Mouse (Mus musculus): ENCODE data around the gene Limch1. TPM values are rescaled to one million over a fixed set of nuclear protein-coding genes. Genes with fewer than 3 reads are reported as not detected.

The Limch1 gene
- polyA plus RNA-seq, 1 experiment from 2014 or later: 37.5 TPM

- H3K27ac ChIP-seq (ENCODE audit: low read length): no peak overlapping the region
- H3K4me1 ChIP-seq (ENCODE audit: insufficient read depth, low read length): peaks cover 36% of the 10 kb centered on the region
- ATAC-seq (ENCODE audit: low FRiP score, low TSS enrichment): no peak
- no peaks in the 10 kb centered on the region for H3K27me3 ChIP-seq (ENCODE audit: insufficient read depth, low read length)
- 36% methylated on average over 11 of the region's 11 CpGs for WGBS
- H3K9ac ChIP-seq (replicated peaks; ENCODE audit: low read length): no peak overlapping the region
- H3K4me2 ChIP-seq (replicated peaks; ENCODE audit: low read depth, low read length): peak overlapping the region; percentile 13; the same call in 1 of the 2 replicates
- H3K9me3 ChIP-seq (ENCODE audit: low read length): no peaks in the 10 kb centered on the region
- no peak overlapping the region for H3K4me3 ChIP-seq (ENCODE audit: low read length)
- no peaks in the 10 kb centered on the region for H3K36me3 ChIP-seq (ENCODE audit: insufficient read depth, low read length)
Observed at GRCm38 (mm10) chr5:66918316-66919305, 173.0 kb downstream of the Limch1 start.

- Histone ChIP-seq H3K4me2 (replicated peaks; ENCODE audit: low read depth, low read length) (no peak overlapping the region), H3K9me3 (ENCODE audit: low read length) (no peaks in the 10 kb centered on the region), H3K4me1 (ENCODE audit: insufficient read depth, low read length) (peaks cover 14% of the 10 kb centered on the region), H3K27ac (ENCODE audit: low read length) (no peak overlapping the region), H3K4me3 (ENCODE audit: low read length) (no peak overlapping the region), H3K36me3 (ENCODE audit: insufficient read depth, low read length) (no peaks in the 10 kb centered on the region), H3K9ac (replicated peaks; ENCODE audit: low read length) (no peak overlapping the region), H3K27me3 (ENCODE audit: insufficient read depth, low read length) (no peaks in the 10 kb centered on the region)
- ATAC-seq (ENCODE audit: low FRiP score, low TSS enrichment): no peak
- WGBS: 64% methylated on average over 5 of the region's 5 CpGs
Observed at GRCm38 (mm10) chr5:66922582-66922981, 177.0 kb downstream of the Limch1 start.

GRCm38 (mm10) chr5:66929291-66929690 lies 183.7 kb downstream of the Limch1 start:
- no peak for ATAC-seq (ENCODE audit: low FRiP score, low TSS enrichment)
- no peak overlapping the region for H3K9ac ChIP-seq (replicated peaks; ENCODE audit: low read length)
- H3K27ac ChIP-seq (ENCODE audit: low read length): no peak overlapping the region
- 41% methylated on average over 6 of the region's 6 CpGs for WGBS
- H3K4me3 ChIP-seq (ENCODE audit: low read length): no peak overlapping the region
- no peaks in the 10 kb centered on the region for H3K36me3 ChIP-seq (ENCODE audit: insufficient read depth, low read length)
- no peak overlapping the region for H3K4me2 ChIP-seq (replicated peaks; ENCODE audit: low read depth, low read length)
- H3K27me3 ChIP-seq (ENCODE audit: insufficient read depth, low read length): no peaks in the 10 kb centered on the region
- peaks cover 20% of the 10 kb centered on the region for H3K4me1 ChIP-seq (ENCODE audit: insufficient read depth, low read length)
- H3K9me3 ChIP-seq (ENCODE audit: low read length): no peaks in the 10 kb centered on the region

- peaks cover 22% of the 10 kb centered on the region for H3K4me1 ChIP-seq (ENCODE audit: insufficient read depth, low read length)
- H3K27me3 ChIP-seq (ENCODE audit: insufficient read depth, low read length): no peaks in the 10 kb centered on the region
- H3K4me2 ChIP-seq (replicated peaks; ENCODE audit: low read depth, low read length): no peak overlapping the region
- ATAC-seq (ENCODE audit: low FRiP score, low TSS enrichment): peak; percentile 42; the same call in 1 of the 2 replicates
- H3K9ac ChIP-seq (replicated peaks; ENCODE audit: low read length): no peak overlapping the region
- no peaks in the 10 kb centered on the region for H3K9me3 ChIP-seq (ENCODE audit: low read length)
- no peaks in the 10 kb centered on the region for H3K36me3 ChIP-seq (ENCODE audit: insufficient read depth, low read length)
- no peak overlapping the region for H3K4me3 ChIP-seq (ENCODE audit: low read length)
- H3K27ac ChIP-seq (ENCODE audit: low read length): no peak overlapping the region
- 33% methylated on average over 10 of the region's 10 CpGs for WGBS
Observed at GRCm38 (mm10) chr5:66933134-66933804, 187.6 kb downstream of the Limch1 start.

GRCm38 (mm10) chr5:66934585-66934984 lies 189.0 kb downstream of the Limch1 start:
- H3K36me3 ChIP-seq (ENCODE audit: insufficient read depth, low read length): no peaks in the 10 kb centered on the region
- no peak overlapping the region for H3K27ac ChIP-seq (ENCODE audit: low read length)
- H3K27me3 ChIP-seq (ENCODE audit: insufficient read depth, low read length): no peaks in the 10 kb centered on the region
- H3K4me2 ChIP-seq (replicated peaks; ENCODE audit: low read depth, low read length): no peak overlapping the region
- no peaks in the 10 kb centered on the region for H3K9me3 ChIP-seq (ENCODE audit: low read length)
- WGBS: 87% methylated on average over 3 of the region's 3 CpGs
- H3K4me3 ChIP-seq (ENCODE audit: low read length): no peak overlapping the region
- H3K9ac ChIP-seq (replicated peaks; ENCODE audit: low read length): no peak overlapping the region
- peaks cover 22% of the 10 kb centered on the region for H3K4me1 ChIP-seq (ENCODE audit: insufficient read depth, low read length)
- ATAC-seq (ENCODE audit: low FRiP score, low TSS enrichment): no peak

- H3K4me3 ChIP-seq (ENCODE audit: low read length): no peak overlapping the region
- WGBS: 48% methylated on average over 9 of the region's 9 CpGs
- ATAC-seq (ENCODE audit: low FRiP score, low TSS enrichment): no peak
- H3K9me3 ChIP-seq (ENCODE audit: low read length): no peaks in the 10 kb centered on the region
- H3K9ac ChIP-seq (replicated peaks; ENCODE audit: low read length): no peak overlapping the region
- H3K27ac ChIP-seq (ENCODE audit: low read length): no peak overlapping the region
- H3K4me2 ChIP-seq (replicated peaks; ENCODE audit: low read depth, low read length): no peak overlapping the region
- peaks cover 15% of the 10 kb centered on the region; the same call in 1 of the 2 replicates for H3K4me1 ChIP-seq (ENCODE audit: insufficient read depth, low read length)
- H3K27me3 ChIP-seq (ENCODE audit: insufficient read depth, low read length): no peaks in the 10 kb centered on the region
- no peaks in the 10 kb centered on the region for H3K36me3 ChIP-seq (ENCODE audit: insufficient read depth, low read length)
Observed at GRCm38 (mm10) chr5:66937376-66937775, 191.7 kb downstream of the Limch1 start.

- Histone ChIP-seq H3K27me3 (ENCODE audit: insufficient read depth, low read length) (no peaks in the 10 kb centered on the region), H3K4me2 (replicated peaks; ENCODE audit: low read depth, low read length) (no peak overlapping the region), H3K9me3 (ENCODE audit: low read length) (no peaks in the 10 kb centered on the region), H3K36me3 (ENCODE audit: insufficient read depth, low read length) (no peaks in the 10 kb centered on the region), H3K4me3 (ENCODE audit: low read length) (no peak overlapping the region), H3K27ac (ENCODE audit: low read length) (0 out of 2 replicates have a peak overlapping the region, but pooled peaks have one; percentile 12), H3K9ac (replicated peaks; ENCODE audit: low read length) (no peak overlapping the region), H3K4me1 (ENCODE audit: insufficient read depth, low read length) (peaks cover 13% of the 10 kb centered on the region)
- ATAC-seq (ENCODE audit: low FRiP score, low TSS enrichment): no peak
- 78% methylated on average over 8 of the region's 8 CpGs for WGBS
Observed at GRCm38 (mm10) chr5:66941710-66942450, 196.3 kb downstream of the Limch1 start.

GRCm38 (mm10) chr5:66942922-66943321 lies 197.3 kb downstream of the Limch1 start:
- peaks cover 14% of the 10 kb centered on the region for H3K4me1 ChIP-seq (ENCODE audit: insufficient read depth, low read length)
- H3K4me2 ChIP-seq (replicated peaks; ENCODE audit: low read depth, low read length): no peak overlapping the region
- H3K4me3 ChIP-seq (ENCODE audit: low read length): no peak overlapping the region
- no peaks in the 10 kb centered on the region for H3K9me3 ChIP-seq (ENCODE audit: low read length)
- H3K36me3 ChIP-seq (ENCODE audit: insufficient read depth, low read length): no peaks in the 10 kb centered on the region
- no peak for ATAC-seq (ENCODE audit: low FRiP score, low TSS enrichment)
- H3K9ac ChIP-seq (replicated peaks; ENCODE audit: low read length): no peak overlapping the region
- H3K27ac ChIP-seq (ENCODE audit: low read length): peak overlapping the region; percentile 27; the same call in 1 of the 2 replicates
- 83% methylated on average over 2 of the region's 2 CpGs for WGBS
- no peaks in the 10 kb centered on the region for H3K27me3 ChIP-seq (ENCODE audit: insufficient read depth, low read length)

- no peak for ATAC-seq (ENCODE audit: low FRiP score, low TSS enrichment)
- Histone ChIP-seq H3K4me2 (replicated peaks; ENCODE audit: low read depth, low read length) (no peak overlapping the region), H3K9me3 (ENCODE audit: low read length) (no peaks in the 10 kb centered on the region), H3K4me3 (ENCODE audit: low read length) (no peak overlapping the region), H3K27ac (ENCODE audit: low read length) (0 out of 2 replicates have a peak overlapping the region, but pooled peaks have one; percentile 27), H3K27me3 (ENCODE audit: insufficient read depth, low read length) (no peaks in the 10 kb centered on the region), H3K36me3 (ENCODE audit: insufficient read depth, low read length) (no peaks in the 10 kb centered on the region), H3K9ac (replicated peaks; ENCODE audit: low read length) (no peak overlapping the region), H3K4me1 (ENCODE audit: insufficient read depth, low read length) (peaks cover 20% of the 10 kb centered on the region)
- WGBS: 17% methylated on average over 7 of the region's 7 CpGs
Observed at GRCm38 (mm10) chr5:66943521-66943920, 197.9 kb downstream of the Limch1 start.
